Mouse (Mus musculus) limb, embryonic 12.5 days (tissue): ENCODE measurements around the gene Ppm1l. TPM values are rescaled to one million over a fixed set of nuclear protein-coding genes. Genes with fewer than 3 reads are reported as not detected.
"Not testable (repeated sequence)": the region's sequence is repeated elsewhere in the genome, so short reads cannot be mapped to it uniquely, and the experiment has no call there.

Experiments
- ATAC-seq: fragments of 200-750 bp; cut with Nextera tagmentation; 2 replicates; pipeline ENCODE4 v1.8.0; 2017; ENCODE audit warnings: low read depth, moderate TSS enrichment; ENCODE audit not compliant: insufficient number of reproducible peaks, insufficient read depth, low FRiP score, low TSS enrichment
- H3K27ac ChIP-seq: fragments of 300-500 bp; sonication (generic); 2 replicates; pipeline ENCODE4 v1.5.1; 2016; ENCODE audit warnings: mild to moderate bottlenecking, moderate library complexity
- H3K27me3 ChIP-seq: fragments of 300-500 bp; sonication (generic); 2 replicates; pipeline ENCODE4 v1.6.1; 2016; ENCODE audit warnings: mild to moderate bottlenecking, moderate library complexity
- H3K36me3 ChIP-seq: fragments of 300-500 bp; sonication (generic); 2 replicates; pipeline ENCODE4 v1.6.1; 2016; ENCODE audit warnings: mild to moderate bottlenecking, moderate library complexity
- H3K4me1 ChIP-seq: fragments of 300-500 bp; sonication (generic); replicated peaks from 2 replicates; pipeline ENCODE4 v1.6.1; 2016
- H3K4me2 ChIP-seq: fragments of 300-500 bp; sonication (generic); 2 replicates; pipeline ENCODE4 v1.6.1; 2016; ENCODE audit warnings: mild to moderate bottlenecking, moderate library complexity
- H3K4me3 ChIP-seq: fragments of 300-500 bp; sonication (generic); replicated peaks from 2 replicates; pipeline ENCODE4 v1.5.1; 2016; ENCODE audit warnings: mild to moderate bottlenecking
- H3K9ac ChIP-seq: fragments of 300-500 bp; sonication (generic); replicated peaks from 2 replicates; pipeline ENCODE4 v1.6.1; 2016; ENCODE audit warnings: mild to moderate bottlenecking, moderate library complexity
- H3K9me3 ChIP-seq: fragments of 300-500 bp; sonication (generic); 2 replicates; pipeline ENCODE4 v1.6.1; 2016; ENCODE audit warnings: mild to moderate bottlenecking, moderate library complexity
- WGBS: fragments of 180-500 bp; shearing (Covaris S2); methylation state at CpG from one replicate; pipeline ENCODE4 v1.1.7; 2016; 5-methylcytosine and 5-hydroxymethylcytosine counted together
- polyA plus RNA-seq: library from polyadenylated mRNA; unstranded; fragments of >200 nt; fragmentation: Nextera tagmentation; extraction: Ambion mirVana; gene quantifications from 2 replicates; pipeline ENCODE4 v1.2.1, GENCODE M21; 2016

Gene Ppm1l
- polyA plus RNA-seq, 1 experiment from 2014 or later, result 16.6 TPM

DNA sequence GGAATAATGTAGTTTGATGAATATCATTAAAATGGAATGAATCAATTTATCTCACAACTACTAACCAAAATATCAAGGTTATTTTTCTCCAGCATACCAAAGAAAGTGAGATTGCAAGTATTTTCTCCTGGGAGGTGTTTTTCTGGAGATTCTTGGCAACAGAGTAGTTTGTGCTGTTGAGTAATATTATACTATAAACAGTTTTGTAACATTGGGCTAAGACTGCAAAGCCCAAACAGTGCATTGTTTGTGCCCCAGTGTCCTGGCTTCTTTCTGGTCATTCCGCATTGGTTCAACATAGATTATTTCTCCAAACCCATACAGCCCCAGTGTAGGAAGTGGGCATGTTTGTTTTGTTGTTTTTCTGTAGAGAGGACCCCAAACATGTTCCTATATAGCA, 227.1 kb downstream of the Ppm1l start:
- H3K4me3 ChIP-seq, result no peak overlapping the region
- H3K9me3 ChIP-seq, result no peaks in the 10 kb centered on the region
- no peaks in the 10 kb centered on the region for H3K36me3 ChIP-seq
- peaks cover 4% of the 10 kb centered on the region; the same call in 1 of the 2 replicates for H3K4me1 ChIP-seq
- no peaks in the 10 kb centered on the region for H3K27me3 ChIP-seq
- H3K4me2 ChIP-seq, result no peak overlapping the region
- 97% methylated on average over 1 of the region's 1 CpGs for WGBS
- no peak overlapping the region for H3K27ac ChIP-seq
- H3K9ac ChIP-seq, result no peak overlapping the region
- no peak for ATAC-seq

DNA sequence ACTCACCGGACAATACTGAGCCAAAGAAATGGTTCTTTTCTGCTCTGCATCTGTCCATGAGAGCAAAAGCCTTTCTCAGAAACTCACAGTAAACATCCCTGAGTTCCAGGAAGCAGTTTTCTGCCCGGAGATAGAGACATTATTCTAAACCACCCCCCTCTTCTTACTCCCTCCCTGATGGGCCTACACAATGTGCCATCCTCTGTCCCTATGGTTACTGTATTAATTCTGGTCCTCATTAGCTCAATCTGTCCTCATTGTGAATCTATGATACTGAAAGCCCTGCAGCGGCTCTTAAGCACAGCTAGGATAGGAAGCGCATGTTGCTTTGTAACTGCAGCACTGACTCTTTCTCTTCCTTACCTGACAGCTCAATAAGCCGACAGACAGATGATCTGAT, 228.4 kb downstream of the Ppm1l start:
- Histone ChIP-seq H3K4me3 (no peak overlapping the region), H3K9me3 (no peaks in the 10 kb centered on the region), H3K4me1 (no peaks in the 10 kb centered on the region), H3K9ac (no peak overlapping the region), H3K27me3 (no peaks in the 10 kb centered on the region), H3K36me3 (no peaks in the 10 kb centered on the region), H3K4me2 (no peak overlapping the region), H3K27ac (no peak overlapping the region)
- 90% methylated on average over 5 of the region's 5 CpGs for WGBS
- ATAC-seq, result no peak

DNA sequence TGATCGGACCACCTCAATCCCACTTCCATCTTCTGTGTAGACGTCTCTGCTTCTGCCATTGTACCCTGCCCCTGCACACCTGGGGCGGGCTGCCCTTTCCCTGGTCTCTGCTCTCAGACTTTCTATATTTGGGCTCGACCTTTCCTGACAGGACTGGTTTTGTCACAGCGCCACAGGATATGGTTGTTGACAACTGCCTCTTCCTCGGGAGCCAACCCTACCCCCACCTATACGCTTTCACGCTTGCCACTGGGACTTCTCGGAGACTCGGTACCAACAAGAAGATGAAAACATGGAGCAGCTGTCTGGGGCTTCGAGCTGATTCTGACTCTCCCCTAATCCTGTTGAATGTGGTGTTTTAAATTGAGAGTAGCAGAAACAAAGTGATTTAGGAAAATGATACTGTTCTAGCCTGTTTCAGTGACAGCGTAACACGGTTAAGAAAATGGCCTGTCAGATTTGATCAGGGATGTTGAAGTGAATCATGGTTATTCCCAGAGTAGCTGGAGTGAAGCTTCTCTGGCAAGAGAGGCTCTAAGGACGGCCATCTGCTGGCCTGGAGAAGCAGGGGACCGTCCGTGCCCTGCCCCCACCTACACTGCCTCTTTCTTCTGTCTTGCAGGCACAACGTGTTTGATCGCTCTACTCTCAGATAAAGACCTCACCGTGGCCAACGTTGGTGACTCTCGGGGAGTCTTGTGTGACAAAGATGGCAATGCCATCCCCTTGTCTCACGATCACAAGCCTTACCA, 232.2 kb downstream of the Ppm1l start:
- H3K9me3 ChIP-seq, result no peaks in the 10 kb centered on the region
- no peak overlapping the region for H3K4me2 ChIP-seq
- no peak overlapping the region for H3K4me3 ChIP-seq
- no peaks in the 10 kb centered on the region for H3K27me3 ChIP-seq
- no peak for ATAC-seq
- H3K27ac ChIP-seq, result no peak overlapping the region
- WGBS, result 80% methylated on average over 22 of the region's 22 CpGs
- no peak overlapping the region for H3K9ac ChIP-seq
- H3K4me1 ChIP-seq, result no peaks in the 10 kb centered on the region
- peaks cover 3% of the 10 kb centered on the region; the same call in 1 of the 2 replicates for H3K36me3 ChIP-seq

DNA sequence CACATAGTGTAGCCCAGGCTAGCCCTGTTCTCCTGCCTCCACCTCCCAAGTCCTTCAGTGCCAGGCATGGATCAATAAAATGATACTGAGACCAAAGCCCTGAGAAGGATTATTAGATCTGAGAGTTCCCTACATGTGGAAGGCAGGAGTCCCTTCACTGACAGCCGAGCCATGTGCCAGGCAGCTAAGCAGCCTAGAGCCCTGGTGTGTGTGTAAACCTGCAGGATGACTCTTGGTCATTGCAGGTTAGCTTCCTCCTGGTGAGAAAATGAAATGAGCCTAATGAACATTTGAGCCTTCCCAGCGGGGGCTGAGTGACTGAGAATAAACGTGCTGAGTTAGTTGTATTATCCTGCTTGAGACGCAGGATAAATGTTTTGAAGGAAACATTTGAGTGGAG, 232.9 kb downstream of the Ppm1l start:
- no peaks in the 10 kb centered on the region for H3K4me1 ChIP-seq
- WGBS, result 84% methylated on average over 4 of the region's 4 CpGs
- H3K9ac ChIP-seq, result no peak overlapping the region
- peaks cover 6% of the 10 kb centered on the region; the same call in 1 of the 2 replicates for H3K36me3 ChIP-seq
- H3K9me3 ChIP-seq, result no peaks in the 10 kb centered on the region
- H3K4me2 ChIP-seq, result no peak overlapping the region
- H3K27me3 ChIP-seq, result no peaks in the 10 kb centered on the region
- H3K4me3 ChIP-seq, result no peak overlapping the region
- ATAC-seq, result no peak
- H3K27ac ChIP-seq, result no peak overlapping the region

DNA sequence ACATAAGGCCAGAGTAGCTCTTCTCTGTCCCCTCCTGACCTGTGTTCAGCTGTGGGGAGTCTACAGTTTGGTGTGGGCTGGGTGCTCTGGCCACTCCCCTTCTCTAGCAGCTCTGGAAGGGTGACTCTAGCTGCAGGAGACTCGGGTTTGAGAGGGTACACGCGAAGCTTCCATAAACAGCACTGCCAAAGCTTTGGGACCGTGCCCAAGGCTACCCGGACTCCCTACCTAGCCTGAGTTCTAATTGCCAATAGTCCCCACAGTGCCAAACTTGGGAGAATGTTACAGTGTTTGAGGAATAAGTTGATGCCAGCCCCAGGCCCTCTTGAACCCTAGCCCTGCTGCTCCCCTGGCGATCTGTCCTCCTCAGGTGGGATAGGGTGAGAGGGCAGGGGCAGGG, 238.8 kb downstream of the Ppm1l start:
- Histone ChIP-seq H3K4me3 (no peak overlapping the region), H3K9ac (no peak overlapping the region), H3K9me3 (no peaks in the 10 kb centered on the region), H3K27me3 (no peaks in the 10 kb centered on the region), H3K4me1 (peaks cover 12% of the 10 kb centered on the region; the same call in 1 of the 2 replicates), H3K36me3 (peaks cover 6% of the 10 kb centered on the region; the same call in 1 of the 2 replicates), H3K4me2 (no peak overlapping the region), H3K27ac (no peak overlapping the region)
- 87% methylated on average over 6 of the region's 6 CpGs for WGBS
- ATAC-seq, result no peak

DNA sequence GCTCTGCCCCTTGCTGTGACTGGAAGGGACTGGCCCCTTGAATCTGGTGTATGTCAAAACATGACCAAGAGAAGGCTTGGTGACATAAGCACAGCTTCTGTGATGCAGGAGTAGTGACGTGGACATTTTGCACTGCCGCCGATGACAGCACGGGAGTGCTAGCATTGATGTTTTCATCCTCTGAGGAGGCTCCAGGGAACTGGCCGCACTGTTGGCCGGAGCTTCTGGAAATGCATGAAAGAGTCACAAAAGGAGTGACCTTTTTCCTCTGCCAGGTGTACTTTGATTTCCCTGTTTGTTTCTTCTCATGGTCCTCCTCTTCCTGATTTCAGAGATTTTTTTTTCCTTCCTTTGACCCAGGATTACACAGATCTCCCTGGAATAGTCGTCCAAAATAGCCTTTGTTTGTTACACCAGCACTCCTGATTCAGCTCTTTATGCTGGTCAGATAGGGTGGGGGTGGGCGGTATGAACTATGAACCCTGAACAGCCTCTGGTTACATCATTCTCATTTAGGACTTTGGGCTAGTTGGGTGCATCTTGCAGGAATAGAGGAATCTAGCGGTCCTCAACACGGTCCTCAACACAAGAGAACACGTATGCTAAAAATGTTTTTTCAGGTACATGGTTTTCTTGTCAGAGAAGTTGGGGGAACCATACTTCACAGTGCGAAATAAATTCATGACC, 239.6 kb downstream of the Ppm1l start:
- 90% methylated on average over 12 of the region's 12 CpGs for WGBS
- ATAC-seq, result no peak

DNA sequence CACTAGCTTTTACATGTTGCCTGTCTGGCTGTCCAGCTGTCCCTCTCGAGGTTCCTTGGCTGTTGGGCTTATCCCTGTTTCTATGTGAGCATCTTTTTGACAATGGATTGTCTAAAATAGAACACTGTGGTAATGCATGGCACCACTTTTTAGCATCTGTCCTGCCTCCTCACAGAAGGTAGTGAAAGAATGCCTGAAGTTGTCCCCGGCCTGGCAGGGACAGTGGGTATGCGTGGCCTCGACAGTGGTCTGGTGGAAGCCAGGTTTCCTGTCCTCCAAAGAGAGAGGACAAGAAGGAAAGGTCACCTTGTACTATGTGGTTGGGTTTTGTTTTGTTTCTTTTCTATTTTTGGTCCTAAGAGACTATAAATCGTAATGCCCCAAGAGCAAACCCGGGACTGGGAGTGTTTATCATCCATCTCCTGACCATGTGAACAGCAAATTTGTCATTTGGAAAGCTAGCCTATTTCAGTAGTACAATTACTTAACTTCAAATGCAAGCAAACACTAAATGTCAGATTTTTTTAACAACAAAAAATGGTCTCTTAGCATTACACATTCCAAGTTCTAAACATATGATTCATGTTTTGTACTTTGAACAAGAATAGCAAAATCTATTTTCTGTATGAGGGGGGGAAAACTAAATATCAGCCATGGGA, 242.8 kb downstream of the Ppm1l start:
- no peak overlapping the region for H3K4me2 ChIP-seq
- H3K27ac ChIP-seq, result no peak overlapping the region
- no peaks in the 10 kb centered on the region for H3K36me3 ChIP-seq
- ATAC-seq, result no peak
- no peaks in the 10 kb centered on the region for H3K27me3 ChIP-seq
- WGBS, result 90% methylated on average over 6 of the region's 6 CpGs
- H3K9ac ChIP-seq, result no peak overlapping the region
- H3K4me3 ChIP-seq, result no peak overlapping the region
- peaks cover 15% of the 10 kb centered on the region; the same call in 1 of the 2 replicates for H3K4me1 ChIP-seq
- H3K9me3 ChIP-seq, result no peaks in the 10 kb centered on the region

More for the DNA sequence above, 239.6 kb downstream of the Ppm1l start:
- Histone ChIP-seq H3K36me3 (peaks cover 6% of the 10 kb centered on the region; the same call in 1 of the 2 replicates), H3K27ac (no peak overlapping the region), H3K27me3 (no peaks in the 10 kb centered on the region), H3K4me2 (no peak overlapping the region), H3K4me3 (no peak overlapping the region), H3K4me1 (peaks cover 12% of the 10 kb centered on the region; the same call in 1 of the 2 replicates), H3K9ac (no peak overlapping the region), H3K9me3 (no peaks in the 10 kb centered on the region)

DNA sequence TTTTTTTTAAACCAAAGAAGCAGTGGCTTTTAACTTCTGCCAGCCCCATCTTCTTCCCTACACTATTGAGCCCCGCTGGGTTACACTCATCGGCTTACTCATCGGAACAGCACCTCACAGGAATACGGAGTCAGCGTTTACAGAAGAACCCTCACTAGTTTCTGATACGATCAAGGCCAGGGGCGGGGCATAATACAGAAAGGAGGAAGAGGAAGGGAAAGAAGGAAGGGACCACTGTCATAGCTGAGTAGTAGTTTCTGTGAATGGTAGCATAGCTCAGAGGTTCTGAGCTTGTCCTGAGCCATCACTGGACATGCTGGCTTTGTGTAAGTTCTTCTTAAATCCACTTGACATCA, 243.3 kb downstream of the Ppm1l start:
- Histone ChIP-seq H3K4me3 (no peak overlapping the region), H3K36me3 (no peaks in the 10 kb centered on the region), H3K27ac (no peak overlapping the region), H3K4me2 (no peak overlapping the region), H3K4me1 (peaks cover 15% of the 10 kb centered on the region; the same call in 1 of the 2 replicates), H3K27me3 (no peaks in the 10 kb centered on the region), H3K9ac (no peak overlapping the region), H3K9me3 (no peaks in the 10 kb centered on the region)
- WGBS, result 91% methylated on average over 7 of the region's 7 CpGs
- no peak for ATAC-seq

DNA sequence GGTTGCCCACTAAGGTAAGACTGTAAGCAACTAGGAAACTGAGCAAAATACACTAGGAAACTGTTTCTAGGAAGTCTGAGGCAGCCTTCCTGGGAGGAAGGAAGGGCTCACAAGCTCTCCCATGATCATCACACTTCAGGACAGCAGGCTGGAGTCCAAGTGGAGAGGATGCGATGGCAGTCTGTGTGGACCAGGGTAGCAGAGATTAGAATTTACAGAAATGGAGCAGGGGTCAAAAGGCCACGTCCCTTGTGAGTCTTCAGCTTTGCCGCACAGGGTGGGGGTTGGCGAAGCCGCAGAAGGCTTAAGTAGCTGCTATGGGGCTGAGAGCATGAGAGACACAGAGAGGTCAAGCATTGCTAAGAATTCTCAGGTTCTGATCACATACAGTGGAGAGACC, 245.0 kb downstream of the Ppm1l start:
- Histone ChIP-seq H3K9ac (no peak overlapping the region), H3K4me3 (no peak overlapping the region), H3K36me3 (no peaks in the 10 kb centered on the region), H3K4me2 (no peak overlapping the region), H3K27ac (no peak overlapping the region), H3K4me1 (peaks cover 15% of the 10 kb centered on the region; the same call in 1 of the 2 replicates), H3K9me3 (no peaks in the 10 kb centered on the region), H3K27me3 (no peaks in the 10 kb centered on the region)
- WGBS, result 82% methylated on average over 5 of the region's 5 CpGs
- ATAC-seq, result no peak

DNA sequence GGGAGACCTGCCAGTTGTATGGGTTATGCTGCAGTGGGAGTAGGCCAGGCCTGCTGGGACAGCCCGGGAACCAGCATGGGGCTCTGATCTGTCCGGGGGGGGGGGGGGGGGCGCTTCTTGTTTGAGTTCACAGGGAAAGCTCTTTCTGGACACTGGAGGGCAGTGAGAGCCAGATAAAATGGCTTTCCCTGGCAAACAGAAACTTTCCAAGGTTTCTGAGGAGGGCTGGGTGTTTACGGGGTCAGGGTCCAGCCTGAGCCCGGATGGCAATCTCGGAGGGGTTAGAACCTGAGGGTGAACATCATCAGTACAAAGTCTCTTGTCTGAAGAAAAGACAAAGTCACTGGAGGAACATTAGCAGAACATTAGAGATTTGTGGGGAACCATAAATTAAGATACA, 246.7 kb downstream of the Ppm1l start:
- Histone ChIP-seq H3K4me2 (no peak overlapping the region), H3K4me1 (peaks cover 10% of the 10 kb centered on the region; the same call in 1 of the 2 replicates), H3K9ac (no peak overlapping the region), H3K9me3 (no peaks in the 10 kb centered on the region), H3K27ac (no peak overlapping the region), H3K4me3 (no peak overlapping the region), H3K36me3 (no peaks in the 10 kb centered on the region), H3K27me3 (no peaks in the 10 kb centered on the region)
- no peak for ATAC-seq
- 84% methylated on average over 4 of the region's 6 CpGs for WGBS

DNA sequence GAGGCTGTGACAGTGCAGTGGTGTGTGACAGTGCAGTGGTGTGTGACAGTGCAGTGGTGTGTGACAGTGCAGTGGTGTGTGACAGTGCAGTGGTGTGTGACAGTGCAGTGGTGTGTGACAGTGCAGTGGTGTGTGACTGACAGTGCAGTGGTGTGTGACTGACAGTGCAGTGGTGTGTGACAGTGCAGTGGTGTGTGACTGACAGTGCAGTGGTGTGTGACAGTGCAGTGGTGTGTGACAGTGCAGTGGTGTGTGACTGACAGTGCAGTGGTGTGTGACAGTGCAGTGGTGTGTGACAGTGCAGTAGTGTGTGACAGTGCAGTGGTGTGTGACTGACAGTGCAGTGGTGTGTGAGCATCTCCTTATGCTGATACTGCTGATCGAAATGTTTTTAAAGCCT, 248.9 kb downstream of the Ppm1l start:
- not testable (repeated sequence) for ATAC-seq
- WGBS, result 82% methylated on average over 1 of the region's 1 CpGs

More for the DNA sequence above, 248.9 kb downstream of the Ppm1l start:
- H3K4me3 ChIP-seq, H3K9ac ChIP-seq, H3K4me2 ChIP-seq, H3K36me3 ChIP-seq, H3K27me3 ChIP-seq, H3K9me3 ChIP-seq, H3K27ac ChIP-seq, H3K4me1 ChIP-seq: not testable (repeated sequence)
